Mouse (Mus musculus) brain, embryonic 14.5 days (tissue): ENCODE data around the gene Sec14l1.

ENCODE experiments used
- CTCF ChIP-seq: fragments of 200-500 bp; IDR thresholded peaks from 2 replicates; pipeline ENCODE4 v1.5.1; 2012; ENCODE audit warnings: inconsistent platforms, mild to moderate bottlenecking, moderate library complexity, borderline replicate concordance; ENCODE audit not compliant: insufficient read depth, insufficient read length; ENCODE audit errors: extremely low read depth
- POLR2A ChIP-seq: fragments of 200-500 bp; IDR thresholded peaks from 2 replicates; pipeline ENCODE4 v1.6.1; 2012; ENCODE audit warnings: mild to moderate bottlenecking, inconsistent platforms, borderline replicate concordance; ENCODE audit not compliant: poor library complexity, insufficient read depth, insufficient read length, severe bottlenecking; ENCODE audit errors: extremely low read depth

DNA sequence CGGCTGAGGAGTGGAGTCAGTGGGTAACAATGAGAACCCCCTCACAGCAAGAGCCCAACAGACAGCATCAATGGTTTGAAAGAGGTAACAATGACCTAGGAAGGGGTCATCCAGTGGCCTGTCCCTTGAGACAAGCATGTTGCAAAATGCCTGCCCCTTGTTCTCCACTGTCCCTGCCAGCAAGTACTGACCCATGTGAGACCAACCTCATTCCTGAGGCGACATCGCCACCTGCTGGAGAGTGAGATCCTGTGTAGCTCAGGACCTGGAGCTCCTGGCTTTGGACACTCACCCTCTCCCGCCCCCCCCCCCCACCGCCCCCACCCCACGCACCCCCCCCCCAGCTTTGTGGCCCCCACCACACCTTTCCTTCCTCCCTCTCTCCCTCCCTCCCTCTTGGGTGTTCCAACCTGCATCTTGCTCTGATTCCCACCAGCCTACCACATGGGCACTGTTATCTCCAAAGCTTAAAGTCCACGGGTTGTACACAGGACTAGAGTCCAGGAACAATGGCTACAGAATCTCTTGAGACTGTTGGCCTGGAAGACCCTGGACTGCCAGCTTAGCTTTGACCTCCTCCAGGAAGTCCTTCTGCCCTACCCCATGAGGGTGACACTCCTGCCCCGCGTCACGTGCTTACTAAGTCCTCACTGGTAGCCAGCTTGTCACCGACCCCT lies 62.5 kb downstream of the Sec14l1 start:
- TF ChIP-seq CTCF, result peak; percentile 92
- no peak for TF ChIP-seq POLR2A
